Mouse (Mus musculus): ENCODE measurements around the gene Map3k5.
A peak's percentile ranks its signal among the peaks of the same experiment; 100 is the strongest.

Gene Map3k5

DNA sequence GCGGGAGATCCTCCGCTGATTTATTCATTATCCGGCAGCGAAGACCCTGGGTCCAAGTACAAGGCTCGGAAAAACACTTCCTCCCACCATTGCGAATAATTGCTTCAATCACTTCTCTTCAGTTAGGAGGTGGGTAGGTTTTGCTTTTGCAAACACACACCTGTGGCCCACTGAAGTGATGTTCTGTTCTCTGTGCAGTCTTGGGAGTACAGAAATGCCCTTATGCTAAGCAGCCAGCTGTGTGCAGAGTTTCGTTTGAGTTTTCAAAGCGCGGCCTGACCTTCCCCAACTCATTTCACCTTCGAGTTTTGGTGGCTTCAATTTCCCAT, 987 bp downstream of the Map3k5 start:
- DNase-seq (ENCODE audit: low spot score in 2 of 2), result no peak

DNA sequence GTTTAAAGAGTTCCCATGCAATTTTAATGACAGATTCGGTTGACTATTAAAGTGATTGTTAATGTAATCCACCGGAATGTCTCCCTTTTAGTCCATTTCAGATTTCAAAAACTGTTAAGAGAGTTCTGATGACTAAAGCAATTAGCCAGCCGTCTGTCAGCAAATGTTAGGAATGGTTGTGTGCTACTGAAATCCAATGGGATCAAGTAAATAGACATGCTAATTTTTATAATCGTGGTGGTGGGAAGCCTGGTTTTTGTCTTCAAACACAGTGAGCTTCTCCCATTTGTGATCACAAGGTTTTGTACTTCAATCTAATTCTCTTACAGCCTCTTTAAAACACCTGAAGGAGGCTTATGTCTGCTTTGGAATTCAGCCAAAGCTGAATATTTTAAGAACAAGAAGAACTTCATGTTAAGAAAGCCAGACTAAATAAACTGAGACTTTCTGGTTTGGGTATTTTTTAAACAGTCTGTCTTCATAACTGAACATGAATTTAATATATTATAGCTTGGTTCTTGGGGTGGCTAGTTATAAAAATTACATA, 1.6 kb downstream of the Map3k5 start:
- no peak for DNase-seq (ENCODE audit: low spot score in 2 of 2)

DNA sequence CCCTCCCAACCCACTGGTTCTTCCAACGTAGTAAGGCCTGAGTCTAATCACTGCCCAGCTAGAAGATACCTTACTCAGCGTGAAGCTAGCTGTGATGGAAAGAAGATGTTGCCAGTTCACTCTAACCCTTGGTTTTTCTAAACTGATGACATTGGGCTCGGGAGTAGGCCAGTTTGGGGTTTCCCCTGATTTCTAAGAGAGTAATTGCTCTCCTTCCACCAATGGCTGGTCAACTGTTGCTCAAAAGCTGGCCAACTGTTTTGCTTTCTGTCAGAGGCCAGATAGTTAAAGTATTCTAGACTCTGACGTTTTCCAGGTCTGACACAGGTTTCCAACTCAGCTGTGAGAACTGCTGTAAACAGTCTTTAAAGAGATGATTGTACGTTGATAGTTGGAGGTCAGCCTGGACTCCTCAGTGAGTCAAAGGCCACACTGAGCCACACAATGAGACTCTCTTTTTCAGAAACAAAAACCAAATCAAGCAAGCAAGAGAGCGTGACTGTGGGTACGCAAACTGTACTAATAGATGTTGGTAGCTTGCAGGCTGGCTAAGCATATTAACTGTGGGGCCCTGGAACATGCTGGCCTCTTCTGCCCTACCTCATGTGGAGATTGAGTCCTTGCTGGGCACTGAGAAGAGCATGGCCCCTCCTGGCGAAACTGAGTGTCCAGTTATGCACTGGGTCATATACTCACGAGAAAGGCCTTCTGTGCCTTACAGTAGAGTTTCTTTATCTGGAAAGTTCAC, 2.9 kb downstream of the Map3k5 start:
- no peak for DNase-seq (ENCODE audit: low spot score in 2 of 2)

DNA sequence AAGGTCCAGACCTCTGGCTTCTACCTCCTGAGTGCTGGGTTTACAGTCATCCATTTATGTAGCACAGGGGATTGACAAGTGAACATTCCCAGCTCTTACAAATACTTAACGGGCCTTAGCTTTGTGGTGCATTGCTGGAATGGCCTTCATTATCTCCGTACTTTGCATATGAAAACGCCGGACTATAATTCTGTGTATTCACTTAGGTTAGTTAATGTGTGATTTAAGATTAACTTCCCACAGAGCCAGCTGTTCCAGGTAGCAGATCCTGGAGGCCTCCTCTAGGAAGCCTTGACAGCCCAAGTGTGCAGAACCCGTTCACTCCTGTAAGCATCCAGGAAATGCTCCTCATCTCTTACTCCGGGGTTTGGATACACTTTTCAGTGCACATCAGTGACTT, 4.5 kb downstream of the Map3k5 start:
- DNase-seq (ENCODE audit: low spot score in 2 of 2), result no peak

DNA sequence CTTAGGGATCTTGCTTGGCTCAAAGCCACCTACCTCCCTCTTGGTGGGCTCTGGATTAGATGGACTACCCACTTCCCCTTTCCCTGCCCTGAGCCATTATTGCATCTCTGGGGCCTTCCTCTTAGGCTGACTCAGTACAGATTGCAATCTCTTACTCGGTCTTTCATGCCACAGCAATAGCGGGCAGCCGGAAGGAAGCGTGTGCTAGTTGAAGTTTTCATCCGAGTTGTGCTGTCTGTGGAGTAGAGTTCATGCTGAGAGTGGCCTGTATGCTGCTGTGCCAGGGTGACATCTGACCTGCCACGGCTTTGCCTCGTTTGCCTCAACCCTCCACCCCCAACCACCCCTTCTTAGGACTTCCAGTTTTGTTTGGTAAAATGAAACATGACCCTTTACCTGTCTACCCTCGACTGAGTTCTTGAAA, 5.0 kb downstream of the Map3k5 start:
- DNase-seq (ENCODE audit: low spot score in 2 of 2), result peak in 1 of 2 experiments; percentile 61

DNA sequence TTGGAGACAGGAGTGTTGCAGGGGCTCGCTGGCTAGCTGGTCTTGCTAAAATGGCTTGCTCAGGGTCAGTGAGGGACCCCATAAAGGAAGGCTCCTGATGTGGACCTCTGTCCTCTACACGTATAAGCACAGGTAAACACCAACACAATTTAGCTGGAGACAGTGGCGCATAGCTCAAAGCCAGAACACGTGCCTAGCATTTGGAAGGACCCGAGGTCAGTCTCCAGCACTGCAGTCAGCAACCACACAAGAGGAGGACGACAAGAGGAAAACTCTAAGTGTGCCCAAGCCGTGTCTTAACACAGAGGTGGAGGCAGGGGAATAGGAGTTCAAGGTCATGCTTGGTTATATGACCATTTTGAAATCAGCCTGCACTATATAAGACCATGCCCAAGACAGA, 5.9 kb downstream of the Map3k5 start:
- no peak for DNase-seq (ENCODE audit: low spot score in 2 of 2)

DNA sequence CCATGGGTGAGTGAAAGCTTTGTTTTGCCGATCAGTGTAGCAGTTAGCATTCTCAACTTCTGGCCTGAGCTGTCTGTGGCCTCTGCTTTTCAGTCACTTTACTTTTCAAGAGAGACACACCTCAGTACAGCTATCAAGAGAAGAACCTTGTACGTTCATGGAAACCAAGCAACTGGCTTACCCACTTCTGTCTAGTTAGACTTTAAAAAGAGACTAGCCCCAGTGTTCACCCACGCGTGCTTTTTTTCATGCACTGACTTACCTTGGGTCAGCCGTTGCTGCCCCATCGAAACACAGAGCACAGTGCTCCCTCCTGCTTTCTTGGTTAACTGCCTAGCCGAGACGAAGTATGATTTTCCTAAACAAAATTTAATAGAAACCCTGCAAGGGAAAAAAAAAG, 6.4 kb downstream of the Map3k5 start:
- no peak for DNase-seq (ENCODE audit: low spot score in 2 of 2)

DNA sequence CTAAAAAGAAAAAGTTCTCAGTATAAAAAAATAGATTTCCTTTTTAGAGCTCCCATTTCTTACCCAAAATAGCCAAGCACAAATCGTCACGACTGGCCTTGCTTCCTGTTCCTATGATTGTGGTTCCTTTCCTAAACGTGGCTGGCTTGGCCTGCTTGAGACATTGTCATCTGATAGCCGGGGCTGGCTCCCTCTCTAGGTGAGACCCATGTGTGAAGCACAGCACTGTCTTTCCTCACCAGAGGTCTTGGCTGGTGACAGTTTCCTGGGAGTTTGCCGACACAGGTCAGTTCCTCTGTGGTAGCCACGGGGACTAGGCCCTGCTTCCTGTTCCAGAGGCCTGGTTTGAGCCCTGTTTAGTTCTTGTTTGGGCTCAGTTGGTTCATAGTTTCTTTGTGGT, 6.8 kb downstream of the Map3k5 start:
- DNase-seq (ENCODE audit: low spot score in 2 of 2), result no peak

DNA sequence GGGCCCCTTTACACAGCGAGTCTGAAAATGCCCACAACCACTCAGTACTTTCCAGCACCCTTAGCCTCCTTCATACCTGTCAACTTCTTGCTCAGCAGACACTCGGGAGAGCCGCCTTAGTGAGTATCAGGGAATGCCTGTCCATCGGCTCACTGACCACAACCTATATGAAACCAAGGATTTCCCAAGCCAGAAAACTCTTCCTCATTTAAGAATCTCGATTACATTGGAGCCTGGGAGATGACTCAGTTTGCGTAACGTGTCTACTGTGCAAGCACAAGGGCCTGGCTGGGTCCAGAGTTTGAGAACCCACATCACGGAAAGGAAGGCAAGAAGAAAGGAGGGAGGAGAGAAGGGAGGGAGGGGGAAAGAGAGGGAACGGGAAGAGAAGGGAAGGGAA, 7.6 kb downstream of the Map3k5 start:
- no peak for DNase-seq (ENCODE audit: low spot score in 2 of 2)

DNA sequence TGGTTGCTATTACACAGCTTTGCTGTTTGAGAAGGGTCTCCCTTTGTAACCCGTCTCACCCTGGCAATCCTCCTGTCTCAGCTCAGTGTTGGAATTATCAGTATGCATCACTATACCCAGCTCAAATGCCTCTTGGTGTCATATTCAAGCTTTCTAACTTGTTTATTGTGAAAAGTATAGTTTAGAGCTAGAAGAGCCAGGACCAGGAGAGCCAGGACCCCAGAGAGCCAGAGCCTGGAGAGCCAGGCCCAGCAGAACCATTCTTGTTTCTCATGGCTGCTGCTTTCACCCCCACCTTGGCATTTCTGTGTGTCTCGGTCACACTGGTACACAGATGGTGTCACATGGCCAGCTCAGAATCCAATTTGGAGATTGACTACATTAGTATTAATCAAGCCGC, 8.3 kb downstream of the Map3k5 start:
- DNase-seq (ENCODE audit: low spot score in 2 of 2), result no peak

DNA sequence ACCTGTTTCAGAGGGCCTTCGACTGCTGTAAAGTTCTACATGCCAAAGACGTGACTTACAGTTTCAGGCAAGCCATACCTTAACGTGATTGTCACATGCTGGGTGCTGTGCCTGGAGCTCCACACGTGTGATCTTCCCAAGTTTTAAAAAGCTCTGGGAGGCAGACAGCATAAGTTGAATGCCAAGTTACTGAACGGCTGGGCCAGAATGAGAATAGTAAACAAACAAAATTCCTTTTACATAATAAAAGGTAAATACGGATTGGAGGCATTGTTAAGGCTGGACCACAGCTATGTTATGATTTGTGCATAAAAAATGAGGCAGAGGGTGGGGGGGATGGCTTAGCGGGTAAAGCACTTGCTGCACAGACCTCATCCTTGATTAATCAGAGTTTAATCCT, 11.4 kb downstream of the Map3k5 start:
- DNase-seq (ENCODE audit: low spot score in 2 of 2), result no peak

DNA sequence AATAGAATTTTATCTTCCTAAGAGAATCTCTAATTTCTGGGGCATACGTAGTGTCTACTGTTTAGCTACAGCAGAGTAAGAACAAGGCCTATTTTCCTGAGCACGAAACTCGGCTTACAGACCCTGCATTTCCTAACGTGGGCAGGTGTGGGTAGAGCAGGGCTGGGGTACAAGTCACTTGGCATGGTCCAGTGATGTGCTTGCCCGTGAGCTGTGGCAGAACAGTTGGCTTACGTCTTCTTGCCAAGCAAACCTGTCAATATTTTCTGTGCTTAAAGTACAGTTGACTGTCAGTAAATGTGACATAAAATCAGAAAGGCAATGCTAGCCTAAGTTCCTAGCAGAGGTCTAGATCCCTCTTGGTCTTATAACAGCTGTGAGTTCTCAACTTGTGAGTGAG, 12.4 kb downstream of the Map3k5 start:
- DNase-seq (ENCODE audit: low spot score in 2 of 2), result no peak

DNA sequence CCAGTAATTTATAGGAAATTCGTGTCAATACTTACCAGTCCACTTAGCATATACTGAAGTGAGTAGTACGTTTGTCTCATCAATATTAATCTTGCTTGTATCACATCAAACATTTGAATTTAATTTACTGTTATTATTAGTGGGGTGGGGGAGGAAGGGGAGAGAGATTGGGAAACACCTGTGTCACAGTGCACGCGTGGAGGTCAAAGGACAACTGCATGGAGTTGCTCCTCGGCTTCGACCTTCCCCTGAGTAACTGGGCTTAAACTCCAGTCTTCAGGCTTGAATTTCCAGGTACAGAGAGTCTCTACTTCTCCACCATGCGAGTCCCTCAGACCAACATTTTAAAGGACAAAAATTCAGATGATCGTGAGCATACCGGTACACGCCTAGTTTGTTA, 13.2 kb downstream of the Map3k5 start:
- DNase-seq (ENCODE audit: low spot score in 2 of 2), result no peak

DNA sequence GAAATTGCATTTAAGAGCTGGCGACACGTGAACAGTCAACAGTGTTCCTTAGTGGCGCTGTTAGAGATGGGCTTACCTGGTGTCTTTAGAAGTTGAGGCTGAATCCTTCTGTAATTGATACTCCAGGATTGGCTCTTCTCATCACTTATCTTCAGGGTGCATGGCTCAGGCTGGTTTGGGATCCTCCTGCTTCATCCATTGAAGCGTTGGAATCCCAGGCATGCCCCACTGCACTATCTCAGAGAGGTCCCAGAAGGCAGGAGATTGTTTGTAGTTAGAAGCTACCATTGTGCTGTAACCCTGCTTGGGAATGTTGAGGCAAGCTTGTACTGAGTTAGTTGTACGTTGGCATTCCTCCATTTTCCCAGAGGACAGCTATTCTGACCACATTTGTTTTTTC, 13.6 kb downstream of the Map3k5 start:
- no peak for DNase-seq (ENCODE audit: low spot score in 2 of 2)

DNA sequence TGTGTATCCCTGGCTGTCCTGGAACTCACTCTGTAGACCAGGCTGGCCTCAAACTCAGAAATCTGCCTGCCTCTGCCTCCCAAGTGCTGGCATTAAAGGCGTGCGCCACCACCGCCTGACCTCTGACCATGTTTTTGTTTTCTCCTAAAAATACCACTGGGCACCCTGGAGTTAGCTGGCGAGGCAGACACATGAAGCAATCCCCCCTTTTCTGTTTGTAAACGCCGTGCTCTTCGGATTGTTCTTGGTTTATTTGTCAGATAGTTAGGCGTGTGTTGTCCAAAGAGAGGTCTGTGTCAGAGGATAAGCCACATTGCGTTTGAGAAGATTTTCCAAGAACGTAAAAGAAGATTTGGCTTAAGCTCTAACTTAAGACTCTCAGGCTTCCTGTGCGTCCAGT, 14.1 kb downstream of the Map3k5 start:
- DNase-seq (ENCODE audit: low spot score in 2 of 2), result no peak

DNA sequence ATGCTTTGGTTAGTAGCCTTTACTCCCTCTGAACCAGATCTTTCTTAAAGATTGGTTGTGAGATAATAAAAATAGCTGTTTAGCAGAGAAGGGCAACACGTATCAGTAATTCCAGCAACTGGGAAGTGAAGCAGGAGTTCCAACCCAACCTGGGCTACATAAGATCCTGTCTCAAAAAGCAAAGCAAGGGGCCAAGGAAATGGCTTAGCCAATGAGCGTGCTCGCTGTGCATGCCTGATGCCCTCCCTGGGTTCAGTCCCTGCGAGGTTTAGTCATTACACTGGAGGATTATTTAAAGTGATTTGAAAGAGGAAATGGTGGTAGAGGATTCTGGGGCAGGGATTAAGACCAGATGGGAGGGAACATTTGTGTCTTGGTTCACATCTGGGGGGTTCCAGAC, 14.8 kb downstream of the Map3k5 start:
- DNase-seq (ENCODE audit: low spot score in 2 of 2), result no peak

DNA sequence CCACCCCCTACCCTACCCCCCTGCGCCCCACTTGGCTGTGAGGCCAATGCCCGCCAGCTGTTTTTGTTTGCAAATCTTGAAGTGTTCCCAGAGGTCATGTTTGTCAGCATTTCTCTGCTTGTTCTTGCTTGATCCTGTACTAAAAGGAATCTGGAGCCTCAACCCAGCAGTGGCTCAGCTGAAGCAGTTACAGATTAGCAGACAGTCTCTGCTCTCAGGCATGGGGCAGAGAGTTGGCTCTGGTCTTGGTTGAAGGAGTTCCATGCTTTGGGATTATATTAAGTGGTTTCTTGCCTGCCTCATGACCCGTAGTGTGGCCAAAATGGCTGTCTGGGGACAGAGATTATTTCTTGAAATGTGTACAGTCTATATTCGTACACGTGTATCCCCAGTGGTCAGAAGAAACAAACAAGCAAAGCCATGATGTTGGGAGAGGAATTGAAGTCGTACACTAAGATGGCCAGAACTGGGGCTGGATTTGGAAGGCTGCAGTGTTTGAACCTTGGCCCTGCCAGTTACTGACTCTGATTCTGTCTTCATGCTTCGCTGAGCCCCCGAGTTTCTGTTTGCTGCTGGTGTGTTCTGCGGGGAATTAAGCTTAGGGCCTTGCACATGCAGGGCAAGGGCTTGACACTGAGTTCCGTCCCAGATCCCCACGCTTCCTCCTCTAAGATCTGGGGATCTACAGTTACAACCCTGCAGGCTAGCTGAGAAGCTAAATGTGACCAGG, 18.9 kb downstream of the Map3k5 start:
- DNase-seq (ENCODE audit: low spot score in 2 of 2), result peak in 1 of 2 experiments; percentile 47

DNA sequence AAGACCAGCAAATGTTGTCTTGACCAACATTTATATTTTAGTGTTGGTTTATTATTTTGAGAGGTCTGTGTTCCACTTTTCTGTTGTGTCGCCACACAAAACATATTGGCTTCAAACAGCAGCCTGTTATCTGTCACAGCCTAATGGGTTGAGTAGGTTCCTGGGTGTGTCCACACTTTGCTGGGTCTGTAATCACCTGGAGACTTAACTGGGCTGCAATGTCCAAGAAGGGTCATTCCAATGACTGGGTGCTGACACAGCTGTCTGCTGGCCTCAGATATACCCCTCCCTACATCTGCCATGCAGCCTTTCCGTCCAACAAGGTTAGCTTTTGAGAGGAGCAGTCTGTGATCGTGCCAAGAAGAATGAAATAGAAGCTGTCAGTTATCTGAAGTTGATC, 20.3 kb downstream of the Map3k5 start:
- DNase-seq (ENCODE audit: low spot score in 2 of 2), result no peak

DNA sequence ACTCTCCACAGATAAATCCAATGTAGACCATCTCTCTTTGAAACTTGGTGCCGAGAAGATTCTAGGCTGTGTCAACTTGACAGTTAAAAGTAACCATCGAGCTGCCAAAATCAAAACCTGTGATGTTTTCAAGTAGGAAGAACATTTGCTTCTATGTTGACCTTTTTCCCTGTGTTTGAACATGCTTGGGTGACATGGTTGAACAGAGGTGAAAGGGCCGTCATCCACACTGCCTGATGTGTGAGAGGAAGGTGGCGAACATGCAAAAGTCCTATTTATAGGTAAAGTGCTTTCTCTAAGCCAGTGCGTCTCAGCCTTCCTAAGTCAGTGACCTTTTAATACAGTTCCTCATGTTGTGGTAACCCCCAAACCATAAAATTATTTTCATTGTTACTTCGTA, 21.5 kb downstream of the Map3k5 start:
- DNase-seq (ENCODE audit: low spot score in 2 of 2), result no peak

DNA sequence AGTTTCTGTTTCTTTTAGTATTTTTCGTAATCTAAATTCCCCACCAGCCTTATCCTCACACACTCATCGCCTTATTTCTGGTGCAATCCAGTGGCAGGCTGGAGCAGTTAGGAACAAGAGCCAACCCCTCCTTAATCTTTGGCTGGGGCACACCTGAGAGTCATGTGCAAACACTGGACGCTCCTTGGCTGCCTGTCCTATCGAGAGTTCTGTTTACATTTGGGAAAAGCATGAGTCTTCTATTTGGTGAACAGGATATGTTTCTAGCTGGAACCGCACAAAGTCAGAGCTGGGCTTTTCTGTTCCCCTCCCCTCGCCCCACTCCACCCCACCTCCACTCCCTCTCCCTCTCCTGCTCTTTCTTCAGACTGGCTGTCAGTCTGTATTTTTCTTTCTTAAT, 22.5 kb downstream of the Map3k5 start:
- peak in 1 of 2 experiments; percentile 57 for DNase-seq (ENCODE audit: low spot score in 2 of 2)

DNA sequence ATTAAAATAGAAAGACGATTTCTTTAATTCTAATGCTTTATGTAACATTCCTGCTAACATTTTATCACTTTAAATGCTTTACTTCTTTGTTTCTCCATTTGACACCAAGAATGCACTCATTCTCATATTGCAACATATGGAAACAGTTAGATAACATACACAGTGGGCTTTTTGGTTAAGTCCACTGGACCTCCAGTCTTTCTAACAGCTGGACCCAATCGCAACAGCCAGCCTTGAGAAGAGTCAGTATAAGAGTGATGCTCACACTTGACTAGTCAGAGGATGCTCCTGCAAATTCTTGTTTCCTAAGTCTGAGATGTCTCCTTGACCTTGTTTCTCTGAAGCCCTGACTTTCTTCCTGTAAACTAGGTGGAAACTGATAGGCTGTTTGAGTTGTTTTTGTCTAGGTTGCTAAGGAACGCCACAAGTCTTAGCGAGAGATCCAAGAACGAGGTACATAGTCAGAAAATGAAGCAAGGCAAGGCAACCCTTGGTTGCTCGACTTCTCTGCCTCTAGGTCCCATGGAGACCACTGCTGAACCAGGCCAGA, 26.6 kb downstream of the Map3k5 start:
- no peak for DNase-seq (ENCODE audit: low spot score in 2 of 2)

DNA sequence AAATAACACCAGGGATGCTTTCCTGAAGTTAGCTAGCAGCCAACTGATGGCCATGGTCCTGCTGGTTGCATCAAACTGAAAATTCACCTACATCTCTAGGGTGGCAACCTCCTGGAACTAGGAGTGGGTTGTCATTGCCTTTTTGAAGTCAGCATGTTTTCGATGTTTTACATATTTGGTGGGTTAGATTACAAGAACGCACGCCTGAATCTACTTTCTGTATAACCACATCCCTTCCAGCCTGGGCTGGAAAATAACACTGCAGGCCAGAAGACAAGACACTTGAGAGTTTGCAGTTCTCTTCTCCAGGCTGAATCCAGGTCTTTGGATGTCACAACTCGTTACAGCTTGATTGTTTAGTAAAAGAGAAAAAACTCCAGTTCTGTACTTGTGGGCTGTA, 28.5 kb downstream of the Map3k5 start:
- DNase-seq (ENCODE audit: low spot score in 2 of 2), result no peak

DNA sequence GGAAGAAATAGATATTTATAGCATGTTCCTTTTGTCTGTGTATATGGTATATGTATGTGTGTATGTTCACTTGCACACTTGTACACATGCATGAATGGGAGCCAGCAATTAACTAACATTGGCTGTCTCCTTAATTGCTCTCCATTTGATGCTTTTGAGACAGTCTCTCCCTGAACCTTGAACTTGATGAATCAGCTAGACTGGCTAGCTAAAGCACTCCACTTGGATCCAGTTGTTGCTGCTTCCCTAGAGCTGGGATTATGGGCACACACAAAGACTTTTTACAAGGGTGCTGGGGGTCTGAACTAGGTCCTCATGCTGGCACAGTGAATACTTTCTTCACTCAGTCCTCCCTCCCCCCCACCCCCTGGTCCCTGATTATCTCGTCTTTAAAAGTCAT, 28.9 kb downstream of the Map3k5 start:
- no peak for DNase-seq (ENCODE audit: low spot score in 2 of 2)
